Mouse (Mus musculus) forebrain, embryonic 14.5 days (tissue): ENCODE measurements around the gene Nsun2. TPM values are rescaled to one million over a fixed set of nuclear protein-coding genes. Genes with fewer than 3 reads are reported as not detected.
A peak's percentile ranks its signal among the peaks of the same experiment; 100 is the strongest.
"Not testable (repeated sequence)": the region's sequence is repeated elsewhere in the genome, so short reads cannot be mapped to it uniquely, and the experiment has no call there.

Experiments used
- ATAC-seq: fragments of 200-750 bp; cut with Nextera tagmentation; 2 replicates; pipeline ENCODE4 v1.8.0; 2017; ENCODE audit warnings: mild to moderate bottlenecking, moderate library complexity
- DNase-seq: peaks from one replicate; pipeline ENCODE4 v3.0.0-alpha.2; 2015; ENCODE audit warnings: low spot score
- H3K27ac ChIP-seq: fragments of 300-500 bp; sonication (generic); 2 replicates; pipeline ENCODE4 v1.5.1; 2014; ENCODE audit warnings: low read depth, mild to moderate bottlenecking, control low read depth, low read length, moderate library complexity
- H3K27me3 ChIP-seq: fragments of 300-500 bp; sonication (generic); replicated peaks from 2 replicates; pipeline ENCODE4 v1.6.1; 2014; ENCODE audit warnings: low read length, control low read depth, mixed read lengths; ENCODE audit not compliant: control insufficient read depth, insufficient read depth
- H3K36me3 ChIP-seq: fragments of 300-500 bp; sonication (generic); 2 replicates; pipeline ENCODE4 v1.6.1; 2014; ENCODE audit warnings: low read length, control low read depth; ENCODE audit not compliant: control insufficient read depth, insufficient read depth
- H3K4me1 ChIP-seq: fragments of 300-500 bp; sonication (generic); 2 replicates; pipeline ENCODE4 v1.6.1; 2014; ENCODE audit warnings: antibody characterized with exemption, low read length, control low read depth; ENCODE audit not compliant: control insufficient read depth, insufficient read depth
- H3K4me2 ChIP-seq: fragments of 300-500 bp; sonication (generic); 2 replicates; pipeline ENCODE4 v1.6.1; 2014; ENCODE audit warnings: mild to moderate bottlenecking, control low read depth, low read length
- H3K4me3 ChIP-seq: fragments of 300-500 bp; sonication (generic); 2 replicates; pipeline ENCODE4 v1.5.1; 2014; ENCODE audit warnings: low read depth, low read length, control low read depth
- H3K9ac ChIP-seq: fragments of 300-500 bp; sonication (generic); 2 replicates; pipeline ENCODE4 v1.6.1; 2014; ENCODE audit warnings: mild to moderate bottlenecking, low read length, control low read depth, moderate library complexity
- H3K9me3 ChIP-seq: fragments of 300-500 bp; sonication (generic); replicated peaks from 2 replicates; pipeline ENCODE4 v1.6.1; 2016; ENCODE audit warnings: low read length, control low read depth, mixed read lengths; ENCODE audit not compliant: control insufficient read depth
- WGBS: fragments of 180-500 bp; shearing (Covaris S2); extraction: QIAGEN DNeasy Blood & Tissue Kit; methylation state at CpG from one replicate; pipeline ENCODE4 v1.1.7; 2014; 5-methylcytosine and 5-hydroxymethylcytosine counted together
- polyA plus RNA-seq: library from polyadenylated mRNA; unstranded; fragments of >200 nt; fragmentation: Nextera tagmentation; extraction: Ambion mirVana; gene quantifications from 2 replicates; pipeline ENCODE4 v1.2.1, GENCODE M21; 2014

The Nsun2 gene
- polyA plus RNA-seq, 1 experiment from 2014 or later, result 86.2 TPM

DNA sequence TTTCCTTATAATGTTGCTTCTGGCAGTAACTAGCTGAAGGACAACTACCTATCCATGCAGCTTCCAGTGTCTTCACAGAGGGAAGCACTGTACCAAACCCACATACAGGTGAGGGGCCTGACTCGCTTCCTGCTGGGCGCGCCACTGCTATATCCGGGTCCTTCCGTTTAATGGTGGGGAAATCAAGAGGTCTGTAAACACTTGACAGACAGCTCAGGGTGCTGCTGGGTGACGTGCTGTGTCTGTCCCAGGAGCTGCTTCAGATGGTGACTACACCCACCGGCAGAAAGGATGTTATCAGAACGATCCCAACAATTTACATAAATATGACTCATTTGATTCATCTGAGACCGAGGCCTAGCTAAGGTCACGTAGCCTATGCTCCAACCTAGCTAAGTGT lies 65.3 kb downstream of the Nsun2 start:
- H3K4me2 ChIP-seq, result no peak overlapping the region
- H3K4me1 ChIP-seq, result no peaks in the 10 kb centered on the region
- WGBS, result 92% methylated on average over 10 of the region's 10 CpGs
- H3K27ac ChIP-seq, result no peak overlapping the region
- no peak overlapping the region for H3K9ac ChIP-seq
- DNase-seq (no peak), ATAC-seq (no peak)
- H3K9me3 ChIP-seq, result no peaks in the 10 kb centered on the region
- no peaks in the 10 kb centered on the region for H3K36me3 ChIP-seq
- no peaks in the 10 kb centered on the region for H3K27me3 ChIP-seq
- H3K4me3 ChIP-seq, result no peak overlapping the region

DNA sequence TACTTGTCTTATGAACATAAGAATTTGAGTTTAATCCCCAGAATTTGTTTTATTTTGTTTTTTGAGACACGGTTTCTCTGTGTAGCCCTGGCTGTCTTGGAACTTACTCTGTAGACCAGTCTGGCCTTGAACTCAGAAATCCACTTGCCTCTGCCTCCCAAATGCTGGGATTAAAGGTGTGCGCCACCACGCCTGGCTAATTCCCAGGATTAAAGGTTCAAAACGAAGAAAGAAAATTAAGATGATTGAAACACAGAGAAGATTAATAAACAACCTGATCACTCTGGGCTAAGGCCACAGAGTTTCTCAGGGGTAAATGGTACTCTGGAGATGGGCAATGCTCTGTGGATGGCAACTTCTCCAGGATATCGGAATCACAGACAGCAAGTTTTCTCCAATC lies 67.3 kb downstream of the Nsun2 start:
- H3K4me1 ChIP-seq, H3K4me2 ChIP-seq, ATAC-seq, DNase-seq, H3K27ac ChIP-seq, H3K27me3 ChIP-seq, H3K4me3 ChIP-seq, H3K36me3 ChIP-seq, H3K9ac ChIP-seq, H3K9me3 ChIP-seq: not testable (repeated sequence)
- 86% methylated on average over 5 of the region's 5 CpGs for WGBS

DNA sequence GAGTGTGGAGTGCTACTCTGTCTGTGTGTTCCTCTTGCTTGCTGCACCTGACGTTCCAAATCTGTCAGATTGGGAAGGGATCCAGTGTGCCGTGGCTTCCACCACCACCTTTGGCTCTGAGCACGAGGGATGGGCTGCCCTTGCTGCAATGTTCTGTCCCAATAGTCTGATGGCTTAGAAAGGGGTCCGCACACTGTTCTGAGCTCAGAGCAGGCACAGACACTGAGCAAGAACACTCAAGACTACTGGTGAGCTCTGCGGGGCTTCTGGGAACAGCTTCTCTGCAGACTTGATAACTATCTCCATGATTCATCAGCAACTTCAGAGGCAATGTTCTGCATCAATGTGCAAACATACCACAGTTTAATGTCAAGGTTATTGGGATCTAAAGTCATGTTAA lies 67.8 kb downstream of the Nsun2 start:
- Histone ChIP-seq H3K4me1 (no peaks in the 10 kb centered on the region), H3K36me3 (no peaks in the 10 kb centered on the region), H3K4me2 (no peak overlapping the region), H3K27ac (no peak overlapping the region), H3K9ac (no peak overlapping the region), H3K27me3 (no peaks in the 10 kb centered on the region), H3K9me3 (no peaks in the 10 kb centered on the region), H3K4me3 (no peak overlapping the region)
- ATAC-seq, result no peak
- 86% methylated on average over 5 of the region's 5 CpGs for whole genome bisulfite sequencing
- DNase-seq, result no peak

GRCm38 (mm10) chr13:69604670-69605069 lies 71.1 kb downstream of the Nsun2 start:
- Histone ChIP-seq H3K4me3 (no peak overlapping the region), H3K9me3 (no peaks in the 10 kb centered on the region), H3K27me3 (no peaks in the 10 kb centered on the region), H3K36me3 (no peaks in the 10 kb centered on the region), H3K4me1 (no peaks in the 10 kb centered on the region), H3K9ac (no peak overlapping the region), H3K4me2 (no peak overlapping the region), H3K27ac (no peak overlapping the region)
- 78% methylated on average over 1 of the region's 1 CpGs for WGBS
- ATAC-seq (no peak), DNase-seq (no peak)

- Histone ChIP-seq H3K4me1 (peaks cover 5% of the 10 kb centered on the region), H3K36me3 (0 out of 2 replicates have a peak, but pooled peaks cover under 1% of the 10 kb centered on the region), H3K9me3 (no peaks in the 10 kb centered on the region), H3K27ac (no peak overlapping the region), H3K4me3 (no peak overlapping the region), H3K9ac (no peak overlapping the region), H3K4me2 (no peak overlapping the region), H3K27me3 (no peaks in the 10 kb centered on the region)
- WGBS, result 92% methylated on average over 8 of the region's 8 CpGs
- ATAC-seq (no peak), DNase-seq (no peak)
Observed at GRCm38 (mm10) chr13:69608734-69609133, 75.2 kb downstream of the Nsun2 start.

- no peak overlapping the region for H3K27ac ChIP-seq
- WGBS, result 1% methylated on average over 40 of the region's 40 CpGs
- ATAC-seq, result no peak; the same call in 1 of the 2 replicates
Observed at GRCm38 (mm10) chr13:69610751-69611397, 77.3 kb downstream of the Nsun2 start.

DNA sequence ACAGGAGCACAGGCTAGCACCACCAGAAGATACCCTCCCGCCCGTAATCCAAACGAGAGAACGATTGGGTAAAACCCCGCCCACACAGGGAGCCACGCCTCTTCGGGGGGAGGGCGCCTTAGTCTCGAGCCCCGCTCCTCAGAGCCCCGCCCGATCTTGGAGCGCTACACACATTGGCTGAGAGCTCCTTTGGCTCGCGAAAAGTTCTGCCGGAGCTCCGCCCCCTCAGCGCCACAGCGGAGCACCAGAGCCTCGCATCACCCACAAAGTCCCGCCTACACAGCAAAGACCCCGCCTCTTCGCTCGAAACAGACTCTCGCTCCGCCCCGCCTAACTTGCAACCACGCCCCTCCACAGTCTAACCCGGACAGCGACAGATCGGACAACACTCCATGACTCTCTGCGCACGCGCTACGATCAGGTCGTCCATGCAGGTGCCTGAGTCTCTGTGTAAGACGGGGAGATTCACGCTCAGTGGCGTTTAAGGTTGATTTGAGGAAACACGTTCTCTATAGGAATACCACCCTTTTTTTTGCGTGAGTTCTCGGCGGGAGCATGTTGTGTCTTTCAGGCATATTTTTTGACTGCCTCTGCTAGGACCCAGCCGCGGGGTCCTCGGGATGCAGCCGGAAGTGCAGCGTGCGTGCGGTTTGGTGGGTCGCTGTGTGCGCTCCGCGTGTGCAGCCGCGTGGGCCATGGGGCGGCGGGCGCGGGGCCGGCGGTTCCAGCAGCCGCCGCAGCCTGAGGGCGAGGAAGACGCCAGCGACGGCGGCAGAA lies 78.0 kb downstream of the Nsun2 start, which contains the start of gene Srd5a1:
Srd5a1 (minus strand) TSS at position 45 of the 777 bp plus-strand sequence.
- 0% methylated on average over 69 of the region's 69 CpGs for WGBS
- Histone ChIP-seq H3K27ac (peak within 1 kb of the TSS; percentile 54; the same call in 1 of the 2 replicates), H3K9ac (peak within 1 kb of the TSS; percentile 77), H3K4me1 (peaks cover 5% of the 10 kb centered on the region), H3K4me3 (peak within 1 kb of the TSS; percentile 96), H3K36me3 (peaks cover 27% of the 10 kb centered on the region), H3K4me2 (peak within 1 kb of the TSS; percentile 97), H3K9me3 (no peaks in the 10 kb centered on the region), H3K27me3 (no peaks in the 10 kb centered on the region)
- DNase-seq (peak; percentile 99), ATAC-seq (peak; percentile 99)

More at GRCm38 (mm10) chr13:69610751-69611397, 77.3 kb downstream of the Nsun2 start:
- H3K4me2 ChIP-seq, result peak overlapping the region; percentile 97
- DNase-seq, result no peak
- H3K4me3 ChIP-seq, result peak overlapping the region; percentile 96
- H3K36me3 ChIP-seq, result peaks cover 20% of the 10 kb centered on the region
- H3K27me3 ChIP-seq, result no peaks in the 10 kb centered on the region
- H3K9me3 ChIP-seq, result no peaks in the 10 kb centered on the region
- H3K9ac ChIP-seq, result peak overlapping the region; percentile 74
- H3K4me1 ChIP-seq, result peaks cover 5% of the 10 kb centered on the region

- ATAC-seq (no peak), DNase-seq (peak; percentile 13)
- peaks cover 33% of the 10 kb centered on the region for H3K36me3 ChIP-seq
- H3K27ac ChIP-seq, result 0 out of 2 replicates have a peak overlapping the region, but pooled peaks have one; percentile 54
- H3K27me3 ChIP-seq, result no peaks in the 10 kb centered on the region
- peak overlapping the region; percentile 97 for H3K4me2 ChIP-seq
- under 1% methylated on average over 24 of the region's 24 CpGs for WGBS
- H3K9ac ChIP-seq, result peak overlapping the region; percentile 77
- H3K4me1 ChIP-seq, result peaks cover 5% of the 10 kb centered on the region
- no peaks in the 10 kb centered on the region for H3K9me3 ChIP-seq
- peak overlapping the region; percentile 96 for H3K4me3 ChIP-seq
Observed at GRCm38 (mm10) chr13:69612175-69612544, 78.6 kb downstream of the Nsun2 start.

GRCm38 (mm10) chr13:69616716-69617115 lies 83.2 kb downstream of the Nsun2 start:
- no peak overlapping the region for H3K27ac ChIP-seq
- WGBS, result 88% methylated on average over 6 of the region's 6 CpGs
- H3K9me3 ChIP-seq, result no peaks in the 10 kb centered on the region
- peaks cover 73% of the 10 kb centered on the region for H3K36me3 ChIP-seq
- no peak overlapping the region for H3K4me3 ChIP-seq
- H3K4me1 ChIP-seq, result peaks cover 5% of the 10 kb centered on the region
- no peak overlapping the region for H3K9ac ChIP-seq
- no peaks in the 10 kb centered on the region for H3K27me3 ChIP-seq
- DNase-seq, result no peak
- no peak overlapping the region for H3K4me2 ChIP-seq
- no peak for ATAC-seq
